Mouse (Mus musculus) layer of hippocampus, adult 11-12 months (tissue): ENCODE results near the gene Myh6.
"Not testable (repeated sequence)": the region's sequence is repeated elsewhere in the genome, so short reads cannot be mapped to it uniquely, and the experiment has no call there.

Experiments used
- DNase-seq: peaks from one replicate; pipeline ENCODE4 v3.0.0; 2022; ENCODE audit warnings: low spot score

Gene Myh6

DNA sequence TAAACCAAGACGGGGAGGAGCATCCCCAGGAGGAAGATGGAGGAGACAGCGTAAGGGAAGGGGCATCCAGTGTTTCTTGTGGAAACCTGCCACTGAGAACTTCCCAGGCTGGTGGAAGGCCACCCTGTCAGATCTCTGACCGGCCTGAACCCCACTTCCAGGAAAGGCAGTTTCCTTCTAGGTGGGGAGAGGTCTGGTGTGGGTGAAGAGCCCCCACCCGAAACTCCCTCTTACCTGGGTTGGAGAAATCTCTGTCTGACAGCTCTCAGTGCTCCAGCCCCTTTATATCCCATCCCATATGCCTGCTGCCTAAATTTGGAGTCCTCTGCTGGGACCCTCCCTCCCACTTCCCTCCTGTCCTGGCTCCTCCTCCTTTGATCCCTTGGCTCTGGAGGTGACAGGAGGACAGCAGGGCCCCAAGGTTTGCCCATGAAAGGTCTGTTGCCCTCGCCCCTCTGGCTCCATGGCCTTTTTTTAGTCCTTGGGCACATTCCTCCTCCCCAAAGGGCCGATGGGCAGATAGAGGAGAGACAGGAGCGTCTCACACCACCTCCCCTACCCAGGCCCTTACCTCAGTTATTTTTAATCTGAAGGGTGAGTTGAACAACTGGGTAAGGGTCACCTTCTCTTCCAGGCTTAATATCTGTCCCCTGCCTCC, at the start of gene Myh6:
Gene Myh6, minus strand, starts transcription at position 608 of the 658 bp plus-strand sequence.
- no peak for DNase-seq

DNA sequence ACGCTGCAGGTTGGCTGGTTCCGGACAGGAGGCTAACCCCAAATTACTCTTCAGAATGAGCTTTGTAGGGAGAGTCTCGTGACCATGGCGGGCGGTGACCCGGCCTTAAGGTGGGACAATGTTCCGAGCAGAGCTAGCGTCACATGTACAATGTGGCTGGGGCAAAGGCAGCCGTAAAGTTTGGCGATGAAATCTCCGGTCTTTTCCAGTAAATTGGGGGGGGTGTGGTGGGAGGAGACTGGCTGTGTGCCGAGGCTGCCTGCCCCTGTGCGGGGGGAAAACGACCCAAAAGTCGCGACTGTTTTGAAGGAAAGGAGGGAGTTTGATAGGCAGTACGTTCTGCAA, 49.0 kb upstream of the Myh6 start:
- no peak for DNase-seq

DNA sequence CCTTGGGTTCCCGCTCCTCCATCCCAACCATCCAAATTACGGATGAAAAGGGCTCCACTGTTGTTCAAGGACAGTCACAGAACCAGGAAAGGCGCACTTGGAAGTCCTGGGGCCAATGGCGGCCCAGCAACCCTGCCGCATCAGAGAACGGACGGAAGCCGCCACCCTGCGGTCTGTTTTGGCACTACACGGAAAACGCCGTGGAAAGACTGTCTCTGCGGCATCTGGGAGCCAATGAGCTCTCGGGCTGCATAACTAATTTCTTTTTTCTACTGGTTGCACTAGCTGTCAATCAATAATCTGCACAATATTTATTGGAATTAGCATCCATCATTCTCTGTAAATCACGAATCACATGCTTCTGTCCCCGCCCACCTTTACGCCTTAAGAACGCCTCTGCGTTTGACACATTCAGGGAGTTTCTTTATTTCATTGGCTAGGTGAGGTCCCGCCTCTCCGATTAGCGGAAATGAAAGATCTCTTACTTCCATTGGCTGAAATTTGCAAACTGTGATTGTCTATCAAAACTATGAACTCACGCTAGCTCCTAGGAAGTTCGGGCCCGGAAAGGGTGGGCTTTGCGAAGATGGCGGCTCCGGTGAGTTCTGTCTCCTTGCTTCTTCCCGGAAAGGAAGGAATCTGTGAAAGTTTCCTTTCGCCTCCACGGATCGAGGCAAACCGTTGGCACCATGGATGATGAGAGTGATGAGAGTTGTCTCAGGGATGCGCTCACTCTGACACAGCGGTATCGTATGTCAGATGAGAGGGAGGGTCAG, 48.5 kb upstream of the Myh6 start, which contains the start of gene Ngdn:
Gene Ngdn, plus strand, starts transcription at position 464 of the 776 bp plus-strand sequence.
- peak; percentile 100 for DNase-seq

DNA sequence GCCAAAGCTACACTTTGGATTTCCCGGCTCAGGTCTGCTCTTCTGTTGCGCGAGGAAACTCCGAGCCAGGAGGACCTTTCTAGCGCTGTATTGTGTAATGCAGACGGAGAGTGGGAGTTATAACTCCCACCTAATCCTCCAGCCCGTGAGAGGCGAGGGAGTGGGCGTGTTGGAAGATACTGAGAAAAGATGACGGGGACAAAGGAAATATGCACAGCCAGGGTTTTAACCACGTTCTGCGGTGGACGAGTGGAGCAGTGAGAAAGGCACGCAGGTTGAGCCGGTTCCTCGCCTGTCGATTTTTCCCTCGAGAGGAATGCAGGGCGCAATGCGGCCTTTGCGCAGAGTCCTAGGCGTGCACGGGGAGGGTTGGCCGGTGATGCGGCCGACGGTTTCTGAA, 47.9 kb upstream of the Myh6 start:
- peak; percentile 74 for DNase-seq

DNA sequence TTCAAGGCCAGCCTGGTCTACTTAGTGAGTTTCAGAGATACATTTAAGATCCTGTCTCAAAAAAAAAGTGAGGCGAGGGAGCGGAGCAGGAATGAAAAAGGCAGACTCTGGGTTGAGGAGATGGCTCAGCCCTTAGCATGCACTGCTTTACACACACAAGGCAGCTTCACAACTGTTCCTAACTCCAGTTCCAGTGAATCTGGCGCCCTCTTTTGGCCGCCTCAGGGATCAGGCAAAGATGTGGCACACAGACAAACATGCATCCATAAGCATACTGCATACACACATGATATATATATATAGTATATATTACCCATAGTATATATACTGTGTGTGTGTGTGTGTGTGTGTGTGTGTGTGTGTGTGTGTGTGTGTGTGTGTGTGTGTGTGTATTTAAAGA, 44.4 kb upstream of the Myh6 start:
- no peak for DNase-seq

DNA sequence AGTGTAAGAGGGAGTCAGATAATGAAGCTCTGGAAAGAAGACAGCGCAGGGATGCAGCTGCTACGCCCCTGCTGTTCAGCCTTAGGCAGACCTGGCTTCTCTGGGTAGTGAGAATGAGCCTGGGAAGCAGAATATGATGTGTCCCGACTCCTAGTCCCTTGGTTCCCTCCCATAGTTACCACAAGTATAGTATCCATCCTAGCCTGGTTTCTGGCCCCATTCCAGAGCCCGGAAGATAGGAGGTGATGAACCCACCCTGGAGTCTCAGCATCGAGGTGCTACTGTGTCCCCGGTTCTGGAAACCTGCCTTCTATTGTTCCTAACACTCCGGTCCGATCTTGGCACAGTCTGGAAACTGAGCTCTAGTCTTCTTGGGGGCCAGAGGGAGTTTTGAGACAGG, 41.7 kb upstream of the Myh6 start:
- no peak for DNase-seq

DNA sequence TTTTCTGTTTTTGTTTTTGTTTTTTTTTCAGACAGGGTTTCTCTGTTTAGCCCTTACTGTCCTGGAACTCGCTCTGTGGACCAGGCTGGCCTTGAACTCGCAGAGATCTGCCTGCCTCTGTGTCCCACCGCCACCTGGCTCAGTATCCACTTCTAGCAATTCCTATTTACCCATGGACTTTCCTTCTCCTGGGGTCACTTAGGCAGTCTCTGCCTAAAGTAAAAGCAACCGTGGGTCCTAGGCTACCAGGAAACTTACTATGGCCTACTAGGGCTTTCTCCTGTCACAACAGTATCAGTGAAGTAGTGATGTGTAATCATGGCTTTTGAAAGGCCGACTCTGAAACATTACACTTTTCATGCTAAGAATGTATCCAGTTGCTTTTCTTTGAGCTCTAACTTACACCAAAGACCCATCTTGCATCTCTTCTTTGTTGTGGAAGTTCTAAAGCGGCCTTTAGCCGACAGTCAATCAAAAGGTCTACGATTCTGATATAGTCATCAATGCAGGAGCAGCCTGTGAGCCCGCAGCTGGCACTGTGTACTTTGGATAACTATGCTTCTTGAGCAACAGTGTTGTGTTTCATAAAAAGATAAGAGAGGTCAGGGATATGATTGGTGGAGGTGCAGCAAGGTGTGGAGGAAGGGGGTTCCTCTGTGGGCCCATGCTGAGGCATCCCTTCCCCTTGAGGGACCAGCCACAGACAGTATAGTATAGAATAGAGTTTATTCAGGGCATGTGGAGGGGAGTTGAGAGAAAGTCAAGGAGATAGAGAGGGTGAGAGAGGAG, 40.6 kb upstream of the Myh6 start:
- DNase-seq = no peak

DNA sequence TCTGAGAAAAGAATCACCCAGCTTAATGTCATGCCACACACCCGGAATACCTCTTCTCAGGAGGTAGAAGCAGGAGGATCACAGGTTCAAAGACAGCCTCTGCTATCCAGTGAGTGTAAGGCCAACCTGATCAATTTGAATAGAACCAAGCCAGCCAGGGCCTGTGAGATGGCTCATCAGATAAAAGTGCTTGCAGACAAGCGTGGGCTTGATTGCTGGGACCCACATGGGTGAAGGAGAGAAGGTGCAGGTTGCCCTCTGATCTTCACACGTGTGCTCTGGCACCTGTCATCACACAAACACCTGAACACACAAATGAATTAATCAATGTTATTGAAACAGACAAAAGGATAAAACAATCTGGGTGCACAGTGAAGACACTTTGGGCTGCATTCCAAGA, 39.8 kb upstream of the Myh6 start:
- DNase-seq = no peak

DNA sequence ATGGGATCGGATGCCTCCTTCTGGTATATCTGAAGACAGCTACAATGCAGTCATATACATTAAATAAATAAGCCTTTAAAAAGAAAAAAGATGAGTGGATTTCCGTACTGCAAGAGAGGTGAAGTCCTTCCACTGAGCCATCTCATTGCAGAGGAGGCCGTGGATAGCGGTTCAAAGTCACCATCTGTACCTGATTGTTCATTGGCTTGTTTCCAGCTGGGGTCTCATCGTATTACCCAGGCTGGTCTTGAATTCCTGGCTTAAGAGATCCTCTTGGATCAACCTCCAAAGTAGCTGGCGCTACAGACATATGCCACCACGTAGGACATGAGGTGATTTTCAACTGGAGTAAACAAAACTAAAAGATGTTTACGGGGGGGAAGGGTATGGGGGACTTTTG, 39.2 kb upstream of the Myh6 start:
- DNase-seq = no peak

DNA sequence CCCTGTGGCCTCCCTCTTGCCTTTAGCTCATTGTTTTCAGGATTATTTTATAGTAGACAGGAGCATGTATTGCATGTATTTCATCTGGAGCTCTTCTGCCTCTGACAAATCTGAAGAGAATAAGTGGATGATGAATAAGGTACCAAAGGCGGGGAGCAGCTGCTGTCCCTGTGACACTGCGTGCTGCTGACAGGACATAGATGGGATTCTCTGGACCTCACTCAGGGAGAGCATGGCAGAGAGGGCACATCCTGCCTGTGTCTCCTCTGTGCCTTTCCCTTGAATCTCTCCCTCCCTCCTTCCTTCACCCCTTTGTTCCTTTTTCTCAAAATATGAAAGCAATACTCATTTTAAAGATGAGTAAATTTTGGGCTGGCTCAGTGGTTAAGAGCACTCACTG, 38.8 kb upstream of the Myh6 start:
- DNase-seq = no peak

DNA sequence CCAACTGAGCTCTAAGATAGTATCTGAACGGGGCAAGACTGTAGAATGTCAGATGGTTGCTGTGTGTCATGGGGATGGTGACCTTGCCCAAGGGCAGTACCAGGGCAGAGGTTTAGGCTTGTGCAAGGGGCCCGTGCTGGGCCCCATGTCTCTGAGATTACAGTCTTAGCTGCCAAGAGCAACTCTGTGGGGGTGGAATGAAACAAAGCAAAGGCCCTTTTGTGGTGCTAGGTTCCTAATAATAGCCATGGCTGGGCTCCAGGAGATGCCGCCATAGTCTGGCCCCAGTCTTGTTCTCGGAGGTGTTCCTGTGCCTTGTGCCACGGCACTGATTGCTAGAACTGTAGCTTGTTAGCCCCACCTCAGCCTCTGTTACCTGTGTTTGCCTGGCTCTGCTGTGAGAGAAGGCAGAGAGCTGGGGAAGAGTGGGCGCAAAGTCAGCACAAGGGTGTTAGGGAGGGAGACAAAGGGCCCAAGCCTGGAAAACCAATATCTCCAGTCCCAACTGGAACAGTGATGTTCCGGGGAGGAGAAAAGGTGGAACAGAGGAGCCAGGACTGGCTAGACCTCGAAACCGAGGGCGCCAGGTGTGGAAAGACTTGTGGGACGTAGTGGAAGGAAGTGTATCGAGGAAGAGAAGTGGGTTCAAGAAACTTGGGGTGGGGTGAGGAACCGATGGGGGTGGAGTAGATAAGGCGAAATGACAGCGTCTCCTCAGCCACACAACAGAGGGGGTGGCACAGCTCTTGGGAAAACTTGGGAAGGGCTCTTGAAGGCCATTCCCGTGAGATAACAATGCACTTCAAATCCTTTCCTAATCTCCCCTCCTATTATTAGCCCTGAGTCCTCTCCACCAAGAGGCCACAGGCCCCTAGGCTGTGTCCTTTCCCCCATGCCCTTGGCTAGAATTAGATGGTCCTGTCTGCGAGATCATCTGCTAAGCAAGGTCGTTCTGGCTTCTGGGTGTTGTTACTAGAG, 37.4 kb upstream of the Myh6 start:
- DNase-seq = peak; percentile 43

DNA sequence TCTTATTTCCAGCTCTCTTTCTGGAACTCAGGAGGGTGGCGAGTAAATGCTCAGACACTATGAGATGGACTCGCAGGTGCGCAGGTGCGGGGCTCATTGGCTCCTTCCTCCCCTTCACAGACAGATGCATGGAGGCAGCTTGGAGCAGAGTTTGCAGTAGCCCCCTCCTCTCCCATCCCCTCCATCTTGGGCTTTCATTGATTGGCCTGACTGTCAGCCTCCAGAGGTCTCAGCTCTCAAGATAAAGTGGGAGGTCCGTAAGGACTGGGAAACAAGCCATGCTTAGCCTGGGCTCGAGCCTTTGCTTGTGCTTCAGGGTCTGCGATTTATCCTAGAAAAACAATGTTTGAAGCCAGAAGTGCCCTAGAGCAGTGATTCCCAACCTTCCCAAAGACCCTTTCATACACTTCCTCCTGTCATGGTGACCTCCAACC, 36.0 kb upstream of the Myh6 start:
- no peak for DNase-seq

DNA sequence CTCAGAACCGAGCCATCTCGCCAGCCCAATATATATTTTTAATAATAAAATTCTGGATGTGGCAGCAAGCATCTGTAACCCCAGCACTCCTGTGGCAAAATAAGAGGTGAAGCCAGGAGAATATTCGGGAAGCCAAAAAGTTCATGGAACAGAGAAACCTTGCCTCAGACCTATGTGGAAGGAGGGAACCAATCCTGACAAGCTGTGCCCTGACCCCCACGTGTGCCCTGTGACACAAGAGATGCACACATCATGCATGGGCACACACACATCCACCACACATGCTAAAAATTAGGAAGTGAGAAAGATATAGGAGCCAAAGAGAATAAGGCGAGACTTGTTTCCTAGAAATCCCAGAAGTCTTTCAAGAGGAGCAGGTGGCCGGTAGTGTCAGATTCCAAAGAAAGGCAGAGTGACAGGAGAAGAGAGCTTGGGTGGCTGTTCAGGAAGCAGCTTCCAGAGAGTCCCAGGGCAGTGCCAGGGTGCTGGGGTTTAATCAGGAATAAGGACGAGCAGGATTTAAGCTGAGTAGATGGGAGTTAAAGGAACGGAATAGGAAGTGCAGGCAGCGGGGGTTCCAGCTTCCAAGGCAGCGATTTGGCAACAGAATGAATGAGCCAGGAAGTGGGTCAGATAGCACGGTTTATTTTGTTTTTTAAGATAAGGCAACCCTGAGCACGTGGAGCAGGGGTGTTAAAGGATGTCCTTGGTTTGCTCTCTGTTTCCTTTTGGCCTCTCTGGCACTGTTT, 35.4 kb upstream of the Myh6 start:
- no peak for DNase-seq

DNA sequence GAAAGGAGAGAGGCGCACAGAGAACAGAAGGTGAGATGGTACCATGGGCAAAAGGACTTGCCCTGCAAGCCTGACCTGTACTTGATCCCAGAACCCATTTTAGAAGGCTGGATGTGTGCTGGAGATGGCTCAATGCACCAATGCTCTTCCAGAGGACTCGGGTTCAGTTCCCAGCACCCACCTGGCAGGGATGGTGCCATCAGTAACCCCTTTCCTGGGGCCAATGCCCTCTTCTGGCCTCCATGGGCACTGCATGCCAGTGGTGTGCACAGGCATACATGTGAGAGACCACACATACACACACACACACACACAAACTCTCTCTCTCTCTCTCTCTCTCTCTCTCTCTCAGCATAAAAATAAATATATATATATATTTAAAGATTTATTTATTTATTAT, 34.7 kb upstream of the Myh6 start:
- no peak for DNase-seq

DNA sequence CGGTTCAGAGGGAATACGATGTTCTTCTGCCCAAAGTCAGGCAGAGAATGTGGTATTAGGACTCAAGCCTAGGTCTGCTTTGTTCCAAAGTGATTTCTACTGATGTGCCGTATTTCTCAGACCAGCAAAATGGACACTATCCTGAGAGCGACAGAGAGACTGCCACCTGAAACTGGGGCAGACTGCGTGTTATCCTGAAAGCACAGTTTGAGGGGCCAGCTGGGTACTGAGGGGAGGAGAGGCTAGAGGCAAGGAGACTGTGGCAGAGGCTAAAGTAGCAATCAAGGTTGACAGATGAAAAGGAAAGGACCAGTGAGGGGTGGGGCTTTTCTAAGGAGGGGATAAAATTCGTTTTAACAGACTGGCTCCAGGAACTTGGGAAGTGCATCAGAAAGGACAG, 34.1 kb upstream of the Myh6 start:
- DNase-seq = no peak

DNA sequence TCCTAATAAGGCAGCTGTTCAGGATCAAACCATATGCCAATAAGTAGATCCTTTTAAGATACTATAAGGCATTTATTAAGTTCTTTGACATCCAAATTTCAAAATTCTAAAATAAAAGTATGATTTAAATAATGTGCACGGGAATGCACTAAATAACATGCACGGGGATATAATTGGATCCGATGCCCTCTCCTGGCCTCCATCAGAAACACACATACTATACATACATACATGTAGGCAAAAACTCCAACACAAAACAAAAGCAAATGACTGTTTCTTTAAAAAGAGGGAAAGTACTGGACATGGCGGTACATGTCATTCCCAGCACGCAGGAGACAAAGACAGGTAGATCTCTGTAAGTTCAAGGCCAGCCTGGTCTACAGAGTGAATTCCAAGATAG, 33.1 kb upstream of the Myh6 start:
- DNase-seq = not testable (repeated sequence)

DNA sequence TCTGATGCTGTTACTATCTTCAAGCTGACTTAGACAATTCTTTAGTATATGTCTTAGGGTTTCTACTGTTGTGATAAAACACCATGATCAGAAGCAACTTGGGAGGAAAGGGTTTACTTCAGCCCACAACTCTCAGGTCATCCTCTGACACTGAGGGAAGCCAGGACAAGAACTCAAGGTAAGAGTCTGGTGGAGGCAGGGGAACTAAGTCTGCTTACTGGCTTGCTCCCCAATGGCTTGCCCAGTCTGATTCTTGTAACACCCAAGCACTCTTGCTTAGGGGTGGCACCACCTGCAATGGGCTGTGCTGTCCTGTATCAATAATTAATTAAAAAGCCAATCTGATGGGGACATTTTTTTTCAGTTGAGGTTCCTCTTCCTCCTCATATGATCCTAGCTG, 32.0 kb upstream of the Myh6 start:
- DNase-seq = no peak

DNA sequence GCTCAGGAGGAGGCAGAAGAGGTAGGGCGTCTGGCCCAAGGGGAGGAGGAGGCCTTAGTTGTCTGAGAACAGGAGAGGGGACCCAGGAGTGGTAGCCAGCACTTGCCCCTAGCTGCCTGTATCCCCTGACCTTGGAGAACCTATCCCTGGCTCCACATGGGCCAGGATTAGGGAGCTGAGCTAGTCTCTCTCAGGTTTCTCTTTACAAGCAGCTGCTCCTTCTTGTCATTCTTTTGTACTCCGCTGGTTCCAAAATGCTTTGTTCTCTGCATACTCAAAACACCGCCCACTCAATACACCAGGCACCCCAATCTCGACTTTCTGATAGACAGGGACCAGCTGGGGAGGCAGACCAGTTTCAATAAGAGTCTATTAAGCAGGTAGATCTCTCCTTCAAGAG, 30.6 kb upstream of the Myh6 start:
- DNase-seq = no peak

DNA sequence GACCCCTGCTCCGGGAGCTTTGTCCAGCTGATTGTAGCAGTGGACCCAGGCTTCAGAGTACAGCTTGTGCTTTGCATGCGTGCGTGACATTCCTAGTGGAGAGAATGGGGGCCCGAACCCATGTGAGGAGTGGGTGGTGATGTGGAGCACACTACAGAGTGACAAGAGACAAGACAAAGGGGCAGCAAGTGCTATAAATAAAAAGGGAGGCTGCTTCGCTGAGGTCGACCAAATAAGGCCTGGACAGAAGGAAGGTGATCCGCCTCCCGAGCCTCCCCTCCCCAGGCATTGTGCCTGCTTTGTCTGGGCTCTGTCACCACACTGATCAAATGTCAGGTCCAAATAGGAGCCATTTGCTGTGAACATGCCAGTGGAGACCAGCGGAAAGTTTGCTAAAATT, 30.1 kb upstream of the Myh6 start:
- no peak for DNase-seq

DNA sequence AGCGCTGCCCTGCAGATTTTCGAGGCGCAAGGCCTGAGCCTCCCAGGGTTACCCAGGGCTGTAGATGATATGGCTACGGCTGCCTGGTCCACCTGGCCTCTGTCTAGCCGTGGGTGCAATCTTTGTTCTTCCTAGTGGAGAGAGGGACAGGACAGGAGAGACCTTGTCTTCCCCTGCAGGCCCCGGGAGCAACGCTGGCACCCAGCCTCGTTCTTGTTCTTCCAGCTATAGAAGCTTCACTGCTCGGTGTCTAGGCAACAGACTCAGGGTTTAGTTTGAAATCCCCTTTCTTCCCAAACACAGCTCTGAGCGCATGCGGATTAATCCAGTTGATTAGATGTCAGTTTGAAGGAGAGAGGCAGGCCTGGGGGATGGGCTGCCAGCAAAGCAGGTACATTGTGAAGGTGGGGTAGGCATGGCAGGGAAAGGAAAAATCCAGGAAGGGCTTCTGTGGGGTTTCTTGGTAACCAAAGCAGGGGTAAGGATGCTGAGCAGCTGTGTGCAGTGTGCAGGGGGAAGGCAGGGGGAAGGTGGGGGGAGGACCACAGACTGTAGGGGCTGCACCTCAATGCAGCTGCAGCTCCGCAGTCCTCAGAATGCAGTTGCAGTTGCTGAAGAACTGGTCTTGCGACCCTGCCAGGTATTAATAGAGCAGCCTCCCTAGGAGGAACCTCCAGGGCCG, 28.9 kb upstream of the Myh6 start:
- peak; percentile 61 for DNase-seq

DNA sequence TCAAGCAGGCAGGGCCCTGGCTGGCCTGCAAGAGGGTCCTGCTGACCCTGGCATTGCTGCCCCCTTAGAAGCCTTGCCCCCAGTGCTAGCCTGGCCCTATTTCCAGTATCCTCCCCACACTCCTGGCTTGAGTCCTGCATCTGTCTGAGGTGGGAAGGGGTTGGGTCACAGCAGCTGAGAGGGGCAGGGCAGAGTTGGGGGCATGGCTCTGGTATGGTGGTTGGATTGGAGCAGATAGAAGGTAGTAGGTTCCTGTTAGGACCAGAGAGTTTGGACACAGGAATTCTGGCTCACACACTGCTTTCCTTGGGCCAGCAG, 28.1 kb upstream of the Myh6 start:
- DNase-seq = no peak
